Mouse (Mus musculus): Measurements from ENCODE around the gene Mydgf.
A peak's percentile ranks its signal among the peaks of the same experiment; 100 is the strongest.

Mydgf gene

GRCm38 (mm10) chr17:56141702-56142605 lies 41.8 kb downstream of the Mydgf start:
- peak; percentile 84 to 89 for DNase-seq

GRCm38 (mm10) chr17:56139858-56140595 lies 43.7 kb downstream of the Mydgf start, which contains the start of gene Sema6b:
Sema6b (minus strand) TSS chr17:56140343.
- DNase-seq: peak; percentile 90 to 93

- DNase-seq: peak; percentile 50 to 66
Measured at GRCm38 (mm10) chr17:56139355-56139754, 44.4 kb downstream of the Mydgf start.

- DNase-seq: peak in 1 of 2 experiments; percentile 57
Measured at GRCm38 (mm10) chr17:56137839-56138613, 45.7 kb downstream of the Mydgf start.

- DNase-seq: no peak
Measured at GRCm38 (mm10) chr17:56136558-56136957, 47.2 kb downstream of the Mydgf start.

- DNase-seq: peak; percentile 62 to 82
Measured at GRCm38 (mm10) chr17:56134463-56134971, 49.2 kb downstream of the Mydgf start.

GRCm38 (mm10) chr17:56133457-56134363 lies 50.0 kb downstream of the Mydgf start:
- DNase-seq: no peak

GRCm38 (mm10) chr17:56132661-56133060 lies 51.1 kb downstream of the Mydgf start:
- peak; percentile 79 to 84 for DNase-seq

GRCm38 (mm10) chr17:56131814-56132213 lies 51.9 kb downstream of the Mydgf start:
- DNase-seq: peak; percentile 80 to 87

- DNase-seq: no peak
Measured at GRCm38 (mm10) chr17:56131136-56131535, 52.6 kb downstream of the Mydgf start.

- peak; percentile 58 to 67 for DNase-seq
Measured at GRCm38 (mm10) chr17:56128246-56128645, 55.5 kb downstream of the Mydgf start.

GRCm38 (mm10) chr17:56126175-56126574 lies 57.5 kb downstream of the Mydgf start:
- no peak for DNase-seq
